ENCODE assay signal across 8 mouse cellular contexts in genomic region chr2:119897090-119897732, GRCm38 (mm10). TPM values are rescaled to one million over a fixed set of nuclear protein-coding genes. Genes with fewer than 3 reads are reported as not detected.
A peak's percentile ranks its signal among the peaks of the same experiment; 100 is the strongest.
DNase-seq lines count a peak whose midpoint lies in the region; ATAC-seq and TF ChIP-seq lines count a peak whose summit lies in the region.

Mga (plus strand) TSS chr2:119897228.

- H3K4me3 ChIP-seq in heart, embryonic 12.5 days, result peak within 1 kb of the TSS; percentile 53
- peak within 1 kb of the TSS; percentile 40 for H3K4me3 ChIP-seq in kidney, postnatal 0 days (replicated peaks; ENCODE audit: low read depth, low read length)
- H3K4me3 ChIP-seq in liver, embryonic 11.5 days (ENCODE audit: low read depth, low read length), result peak within 1 kb of the TSS; percentile 61
- peak within 1 kb of the TSS; percentile 59 for H3K4me3 ChIP-seq in stomach, embryonic 14.5 days (ENCODE audit: low read depth, low read length)

- 0 out of 2 replicates have a peak, but pooled peaks cover 3% of the 10 kb centered on the region for H3K36me3 ChIP-seq in heart, embryonic 12.5 days
- no peaks in the 10 kb centered on the region for H3K36me3 ChIP-seq in kidney, postnatal 0 days (ENCODE audit: insufficient read depth, low read length)
- no peaks in the 10 kb centered on the region for H3K36me3 ChIP-seq in liver, embryonic 11.5 days (ENCODE audit: control insufficient read depth, insufficient read depth, low read length)
- H3K36me3 ChIP-seq in stomach, embryonic 14.5 days (ENCODE audit: control insufficient read depth, insufficient read depth, low read length), result no peaks in the 10 kb centered on the region

- peak; percentile 4; the same call in 1 of the 2 replicates for TF ChIP-seq CTCF in kidney, postnatal 0 days (IDR thresholded peaks at IDR 0.05; ENCODE audit: low read depth)

- DNase-seq in CD4-positive helper T cell, adult 2 months (ENCODE audit: low read depth, low spot score), result peak; percentile 97
- peak; percentile 91 for DNase-seq in brain, embryonic 18.5 days (ENCODE audit: low read depth, low spot score)
- peak; percentile 99 for DNase-seq in kidney, postnatal 0 days (ENCODE audit: low spot score)
- DNase-seq in liver, embryonic 11.5 days (ENCODE audit: low spot score), result peak; percentile 95
- peak; percentile 98 for DNase-seq in naive thymus-derived CD4-positive, alpha-beta T cell, adult 2 months (ENCODE audit: low read depth)

- no peaks in the 10 kb centered on the region for H3K9me3 ChIP-seq in heart, embryonic 12.5 days (replicated peaks)
- no peaks in the 10 kb centered on the region for H3K9me3 ChIP-seq in kidney, postnatal 0 days (replicated peaks; ENCODE audit: low read length)
- H3K9me3 ChIP-seq in liver, embryonic 11.5 days (ENCODE audit: control insufficient read depth, low read length), result no peaks in the 10 kb centered on the region
- no peaks in the 10 kb centered on the region for H3K9me3 ChIP-seq in stomach, embryonic 14.5 days (ENCODE audit: control insufficient read depth, low read depth, low read length)

- peaks cover 20% of the 10 kb centered on the region for H3K4me1 ChIP-seq in heart, embryonic 12.5 days (replicated peaks)
- peaks cover 12% of the 10 kb centered on the region for H3K4me1 ChIP-seq in kidney, postnatal 0 days (replicated peaks; ENCODE audit: insufficient read depth, low read length)
- H3K4me1 ChIP-seq in liver, embryonic 11.5 days (replicated peaks; ENCODE audit: control insufficient read depth, insufficient read depth, low read length), result 0 out of 2 replicates have a peak, but pooled peaks cover 2% of the 10 kb centered on the region
- peaks cover 8% of the 10 kb centered on the region; the same call in 1 of the 2 replicates for H3K4me1 ChIP-seq in stomach, embryonic 14.5 days (ENCODE audit: control insufficient read depth, insufficient read depth, low read length)

- peak within 1 kb of the TSS; percentile 99 for H3K4me2 ChIP-seq in heart, embryonic 12.5 days
- peak within 1 kb of the TSS; percentile 55 for H3K4me2 ChIP-seq in kidney, postnatal 0 days (ENCODE audit: low read length)
- H3K4me2 ChIP-seq in liver, embryonic 11.5 days, result peak within 1 kb of the TSS; percentile 99
- H3K4me2 ChIP-seq in stomach, embryonic 14.5 days (replicated peaks; ENCODE audit: low read depth, low read length), result peak within 1 kb of the TSS; percentile 83

- peak; percentile 92 for ATAC-seq in erythroid progenitor cell, adult 5-6 weeks (replicated peaks; ENCODE audit: low FRiP score, poor library complexity, severe bottlenecking)
- peak; percentile 98 for ATAC-seq in heart, embryonic 12.5 days (ENCODE audit: insufficient number of reproducible peaks, low FRiP score)
- ATAC-seq in kidney, postnatal 0 days (replicated peaks; ENCODE audit: low FRiP score, low read depth), result peak; percentile 98
- peak; percentile 97 for ATAC-seq in liver, embryonic 11.5 days (replicated peaks; ENCODE audit: low FRiP score)
- ATAC-seq in stomach, embryonic 14.5 days (ENCODE audit: insufficient number of reproducible peaks, insufficient read depth, low FRiP score, low read depth), result peak; percentile 98

- peak within 1 kb of the TSS; percentile 95 for H3K27ac ChIP-seq in heart, embryonic 12.5 days (ENCODE audit: poor library complexity, severe bottlenecking)
- H3K27ac ChIP-seq in kidney, postnatal 0 days, result peak within 1 kb of the TSS; percentile 87
- H3K27ac ChIP-seq in liver, embryonic 11.5 days (ENCODE audit: low read depth, low read length), result peak within 1 kb of the TSS; percentile 91
- peak within 1 kb of the TSS; percentile 94 for H3K27ac ChIP-seq in stomach, embryonic 14.5 days (ENCODE audit: low read length)

- under 1% methylated on average over 58 of the region's 58 CpGs for WGBS in heart, embryonic 12.5 days
- WGBS in kidney, postnatal 0 days, result under 1% methylated on average over 58 of the region's 58 CpGs
- WGBS in liver, embryonic 11.5 days, result under 1% methylated on average over 58 of the region's 58 CpGs
- under 1% methylated on average over 58 of the region's 58 CpGs for WGBS in stomach, embryonic 14.5 days

- no peaks in the 10 kb centered on the region for H3K27me3 ChIP-seq in heart, embryonic 12.5 days (replicated peaks)
- H3K27me3 ChIP-seq in kidney, postnatal 0 days (ENCODE audit: insufficient read depth, low read length), result no peaks in the 10 kb centered on the region
- no peaks in the 10 kb centered on the region for H3K27me3 ChIP-seq in liver, embryonic 11.5 days (replicated peaks; ENCODE audit: control insufficient read depth, insufficient read depth, low read length)
- H3K27me3 ChIP-seq in stomach, embryonic 14.5 days (ENCODE audit: control insufficient read depth, insufficient read depth, low read length), result no peaks in the 10 kb centered on the region

- peak within 1 kb of the TSS; percentile 64 for H3K9ac ChIP-seq in heart, embryonic 12.5 days
- H3K9ac ChIP-seq in kidney, postnatal 0 days (ENCODE audit: low read depth, low read length), result peak within 1 kb of the TSS; percentile 62
- H3K9ac ChIP-seq in liver, embryonic 11.5 days (ENCODE audit: low read depth, low read length), result peak within 1 kb of the TSS; percentile 67
- peak within 1 kb of the TSS; percentile 40 for H3K9ac ChIP-seq in stomach, embryonic 14.5 days (replicated peaks; ENCODE audit: low read depth, low read length)

RNA-seq across cellular contexts. Expression of gene Mga, which starts in this region (rescaled TPM):
- 8.3 and 10.5 TPM in 2 replicates for total RNA-seq in erythroid progenitor cell, adult 5-6 weeks (2015; ENCODE audit: low replicate concordance)
- 12.2 and 20.9 TPM in 2 replicates for total RNA-seq in erythroid progenitor cell, adult 5-6 weeks (2017; ENCODE audit: low replicate concordance)
- polyA plus RNA-seq in heart, embryonic 12.5 days (2016; fragmentation: Nextera tagmentation; extraction: Ambion mirVana), result 27.6 and 29.0 TPM in 2 replicates
- 17.5 TPM in 2 replicates for polyA plus RNA-seq in kidney, postnatal 0 days (2015; fragmentation: Nextera tagmentation; extraction: Ambion mirVana)
- 22.0 and 23.9 TPM in 2 replicates for polyA plus RNA-seq in liver, embryonic 11.5 days (2014; fragmentation: Nextera tagmentation; extraction: Ambion mirVana)
- polyA plus RNA-seq in stomach, embryonic 14.5 days (2014; fragmentation: Nextera tagmentation; extraction: Ambion mirVana), result 54.0 and 54.7 TPM in 2 replicates

Comparison
In these comparisons a context has a peak if more than half of its experiments do, and no peak if none do; other contexts are left out.
1. Peak in every context shown above with its lines: DNase-seq, ATAC-seq, H3K4me3 ChIP-seq and H3K27ac ChIP-seq.